Mouse (Mus musculus) liver, embryonic 16.5 days (tissue): ENCODE measurements around the gene 1700037H04Rik. TPM values are rescaled to one million over a fixed set of nuclear protein-coding genes. Genes with fewer than 3 reads are reported as not detected.
"Not testable (repeated sequence)": the region's sequence is repeated elsewhere in the genome, so short reads cannot be mapped to it uniquely, and the experiment has no call there.

Experiments
- ATAC-seq: fragments of 200-750 bp; cut with Nextera tagmentation; 2 replicates; pipeline ENCODE4 v1.8.0; 2017; ENCODE audit warnings: low read depth, mild to moderate bottlenecking, moderate number of reproducible peaks, moderate library complexity
- H3K27ac ChIP-seq: fragments of 300-500 bp; sonication (generic); 2 replicates; pipeline ENCODE4 v1.5.1; 2014; ENCODE audit warnings: mild to moderate bottlenecking, low read length
- H3K27me3 ChIP-seq: fragments of 300-500 bp; sonication (generic); 2 replicates; pipeline ENCODE4 v1.6.1; 2014; ENCODE audit warnings: low read depth, low read length, mixed read lengths; ENCODE audit not compliant: control insufficient read depth, insufficient read depth
- H3K36me3 ChIP-seq: fragments of 300-500 bp; sonication (generic); 2 replicates; pipeline ENCODE4 v1.6.1; 2014; ENCODE audit warnings: mild to moderate bottlenecking; ENCODE audit not compliant: control insufficient read depth, insufficient read depth
- H3K4me1 ChIP-seq: fragments of 300-500 bp; sonication (generic); 2 replicates; pipeline ENCODE4 v1.6.1; 2014; ENCODE audit warnings: low read depth, low read length, mixed read lengths; ENCODE audit not compliant: control insufficient read depth
- H3K4me2 ChIP-seq: fragments of 300-500 bp; sonication (generic); 2 replicates; pipeline ENCODE4 v1.6.1; 2014; ENCODE audit warnings: low read depth, low read length, mixed read lengths
- H3K4me3 ChIP-seq: fragments of 300-500 bp; sonication (generic); 2 replicates; pipeline ENCODE4 v1.5.1; 2014; ENCODE audit warnings: low read depth, mild to moderate bottlenecking, low read length
- H3K9ac ChIP-seq: fragments of 300-500 bp; sonication (generic); 2 replicates; pipeline ENCODE4 v1.6.1; 2014; ENCODE audit warnings: low read depth, low read length
- H3K9me3 ChIP-seq: fragments of 300-500 bp; sonication (generic); replicated peaks from 2 replicates; pipeline ENCODE4 v1.6.1; 2016; ENCODE audit warnings: low read length; ENCODE audit not compliant: control insufficient read depth
- WGBS: fragments of 180-500 bp; shearing (Covaris S2); extraction: QIAGEN DNeasy Blood & Tissue Kit; methylation state at CpG from one replicate; pipeline ENCODE4 v1.1.7; 2014; ENCODE audit not compliant: insufficient replicate concordance; 5-methylcytosine and 5-hydroxymethylcytosine counted together
- polyA plus RNA-seq: library from polyadenylated mRNA; unstranded; fragments of >200 nt; fragmentation: Nextera tagmentation; extraction: Ambion mirVana; gene quantifications from 2 replicates; pipeline ENCODE4 v1.2.1, GENCODE M21; 2015

The 1700037H04Rik gene
- polyA plus RNA-seq, 1 experiment from 2014 or later = 133 TPM

DNA sequence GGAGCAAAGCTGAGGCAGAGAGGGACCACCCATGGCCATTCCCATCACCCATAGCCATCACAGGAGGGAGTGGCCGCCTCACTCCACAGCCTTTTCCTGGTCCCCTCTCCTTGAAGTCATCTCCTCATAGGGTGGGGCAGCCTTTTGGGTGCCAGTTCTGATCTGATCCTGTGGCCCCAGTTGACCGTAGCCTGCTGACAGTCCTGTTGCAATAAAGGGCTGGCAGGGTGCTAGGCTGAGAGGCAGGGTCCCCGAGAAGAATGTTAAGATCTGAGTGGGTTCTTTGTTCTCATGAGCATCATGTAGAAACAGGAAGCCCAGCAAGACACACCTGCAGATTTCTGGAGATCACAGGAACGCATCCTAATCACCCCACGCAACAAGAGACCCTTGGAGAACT, 31.7 kb downstream of the 1700037H04Rik start:
- Histone ChIP-seq H3K9ac (peak overlapping the region; percentile 8; the same call in 1 of the 2 replicates), H3K27ac (no peak overlapping the region; the same call in 1 of the 2 replicates), H3K4me1 (peaks cover 60% of the 10 kb centered on the region), H3K4me2 (peak overlapping the region; percentile 84), H3K9me3 (no peaks in the 10 kb centered on the region), H3K36me3 (no peaks in the 10 kb centered on the region), H3K4me3 (peak overlapping the region; percentile 64), H3K27me3 (no peaks in the 10 kb centered on the region; the same call in 1 of the 2 replicates)
- WGBS = 75% methylated on average over 5 of the region's 5 CpGs
- no peak for ATAC-seq

DNA sequence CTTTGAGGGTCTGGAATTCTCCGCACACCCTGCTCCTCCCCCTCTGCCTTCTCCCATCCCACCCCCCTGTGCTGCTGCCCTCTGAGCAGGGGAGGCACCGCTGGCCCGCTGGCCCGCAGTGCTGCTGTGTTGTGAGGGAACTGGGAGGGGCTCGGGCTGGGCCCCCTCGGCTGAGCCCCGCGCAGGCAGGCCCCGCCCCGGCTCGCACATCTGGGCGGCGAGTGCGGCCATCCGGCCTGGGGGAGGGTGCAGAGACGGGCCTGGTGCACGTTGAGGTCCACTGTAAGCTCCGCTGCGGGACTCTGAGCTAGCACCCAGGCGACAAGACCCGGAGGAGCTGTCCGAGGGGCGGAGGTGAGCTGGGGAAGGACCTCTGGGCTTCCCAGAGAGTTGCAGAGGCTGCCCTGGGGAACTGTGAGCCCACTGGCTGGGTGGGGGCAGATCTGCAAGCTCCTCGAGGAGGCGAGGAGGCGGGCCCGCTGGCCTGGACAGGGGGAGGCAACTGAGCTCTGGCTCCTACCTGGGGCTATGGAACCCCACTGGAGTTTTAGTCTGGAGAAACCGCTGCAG, 32.6 kb downstream of the 1700037H04Rik start, which contains the start of gene Hspa12b:
Hspa12b (plus strand) TSS at position 120 of the 570 bp plus-strand sequence.
- peak within 1 kb of the TSS; percentile 84 for H3K4me2 ChIP-seq
- H3K36me3 ChIP-seq = no peaks in the 10 kb centered on the region
- 2% methylated on average over 28 of the region's 28 CpGs for WGBS
- peak within 1 kb of the TSS; percentile 64 for H3K4me3 ChIP-seq
- peak within 1 kb of the TSS; percentile 69 for H3K9ac ChIP-seq
- peaks cover 60% of the 10 kb centered on the region for H3K4me1 ChIP-seq
- ATAC-seq = peak; percentile 76
- no peaks in the 10 kb centered on the region; the same call in 1 of the 2 replicates for H3K27me3 ChIP-seq
- no peaks in the 10 kb centered on the region for H3K9me3 ChIP-seq
- H3K27ac ChIP-seq = peak within 1 kb of the TSS; percentile 45; the same call in 1 of the 2 replicates

- H3K4me1 ChIP-seq = peaks cover 49% of the 10 kb centered on the region
- 0 out of 2 replicates have a peak overlapping the region, but pooled peaks have one; percentile 3 for H3K27ac ChIP-seq
- no peak for ATAC-seq
- no peak overlapping the region for H3K4me2 ChIP-seq
- 59% methylated on average over 9 of the region's 9 CpGs for WGBS
- no peaks in the 10 kb centered on the region for H3K9me3 ChIP-seq
- H3K36me3 ChIP-seq = no peaks in the 10 kb centered on the region
- no peak overlapping the region for H3K9ac ChIP-seq
- no peaks in the 10 kb centered on the region; the same call in 1 of the 2 replicates for H3K27me3 ChIP-seq
- H3K4me3 ChIP-seq = no peak overlapping the region
Measured at GRCm38 (mm10) chr2:131125964-131126815, 33.7 kb downstream of the 1700037H04Rik start.

- Histone ChIP-seq H3K4me1 (peaks cover 45% of the 10 kb centered on the region), H3K4me3 (no peak overlapping the region), H3K36me3 (no peaks in the 10 kb centered on the region), H3K9ac (no peak overlapping the region), H3K4me2 (no peak overlapping the region), H3K27ac (no peak overlapping the region), H3K27me3 (no peaks in the 10 kb centered on the region; the same call in 1 of the 2 replicates), H3K9me3 (no peaks in the 10 kb centered on the region)
- WGBS = 80% methylated on average over 9 of the region's 9 CpGs
- ATAC-seq = no peak
Measured at GRCm38 (mm10) chr2:131125157-131125963, 34.5 kb downstream of the 1700037H04Rik start.

DNA sequence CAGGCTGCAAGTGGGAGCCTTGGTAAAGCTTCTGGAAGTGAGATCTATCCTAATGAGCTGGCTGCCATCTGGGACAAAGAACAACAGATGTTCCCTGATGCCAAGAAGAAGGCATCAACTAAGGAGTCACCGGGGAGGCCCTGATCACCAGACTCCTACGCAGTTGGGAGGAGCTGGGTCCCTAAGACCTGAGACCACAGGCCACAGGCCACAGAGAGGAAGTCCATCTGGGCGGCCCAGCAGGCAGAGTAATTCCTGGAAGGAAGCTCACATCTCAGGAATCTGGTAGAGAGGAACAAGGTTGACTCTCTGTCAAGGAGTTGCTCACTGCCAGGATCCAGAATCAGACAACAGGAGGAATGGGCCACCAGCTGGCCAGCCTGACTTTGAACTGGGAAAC, 35.7 kb downstream of the 1700037H04Rik start:
- Histone ChIP-seq H3K4me1 (peaks cover 35% of the 10 kb centered on the region), H3K9ac (no peak overlapping the region), H3K4me2 (no peak overlapping the region), H3K27ac (no peak overlapping the region), H3K4me3 (no peak overlapping the region), H3K36me3 (no peaks in the 10 kb centered on the region), H3K27me3 (no peaks in the 10 kb centered on the region; the same call in 1 of the 2 replicates), H3K9me3 (no peaks in the 10 kb centered on the region)
- 21% methylated on average over 3 of the region's 3 CpGs for WGBS
- no peak for ATAC-seq

GRCm38 (mm10) chr2:131118968-131119574, 40.8 kb downstream of the 1700037H04Rik start:
- no peaks in the 10 kb centered on the region for H3K9me3 ChIP-seq
- no peaks in the 10 kb centered on the region for H3K27me3 ChIP-seq
- H3K4me2 ChIP-seq = no peak overlapping the region
- H3K9ac ChIP-seq = no peak overlapping the region
- no peak overlapping the region for H3K27ac ChIP-seq
- WGBS = 65% methylated on average over 2 of the region's 2 CpGs
- ATAC-seq = no peak
- H3K4me1 ChIP-seq = no peaks in the 10 kb centered on the region
- H3K4me3 ChIP-seq = no peak overlapping the region
- H3K36me3 ChIP-seq = no peaks in the 10 kb centered on the region

DNA sequence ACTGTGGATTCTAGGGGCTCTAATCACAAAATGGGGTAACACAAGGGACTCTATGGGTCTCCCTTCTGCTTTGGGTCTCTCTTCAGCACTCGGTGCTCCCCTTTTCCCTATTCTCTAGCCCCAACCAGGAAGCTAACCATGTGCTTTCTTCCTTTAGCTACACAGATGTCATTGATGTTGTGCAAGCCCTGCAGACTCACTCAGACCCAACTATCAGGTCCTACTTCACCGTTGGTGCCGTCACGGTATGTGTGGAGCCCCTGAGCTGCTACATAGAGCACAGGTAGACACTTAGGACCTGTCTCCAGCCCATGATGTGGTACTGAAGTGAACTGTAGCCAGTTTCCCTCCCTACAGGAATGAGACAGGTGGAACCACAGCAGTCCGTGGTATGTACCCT, 53.9 kb downstream of the 1700037H04Rik start:
- ATAC-seq = no peak
- no peaks in the 10 kb centered on the region for H3K36me3 ChIP-seq
- no peak overlapping the region for H3K9ac ChIP-seq
- H3K4me1 ChIP-seq = no peaks in the 10 kb centered on the region
- H3K9me3 ChIP-seq = no peaks in the 10 kb centered on the region
- no peak overlapping the region for H3K4me3 ChIP-seq
- no peak overlapping the region for H3K4me2 ChIP-seq
- no peak overlapping the region for H3K27ac ChIP-seq
- H3K27me3 ChIP-seq = no peaks in the 10 kb centered on the region; the same call in 1 of the 2 replicates
- 59% methylated on average over 5 of the region's 5 CpGs for WGBS

DNA sequence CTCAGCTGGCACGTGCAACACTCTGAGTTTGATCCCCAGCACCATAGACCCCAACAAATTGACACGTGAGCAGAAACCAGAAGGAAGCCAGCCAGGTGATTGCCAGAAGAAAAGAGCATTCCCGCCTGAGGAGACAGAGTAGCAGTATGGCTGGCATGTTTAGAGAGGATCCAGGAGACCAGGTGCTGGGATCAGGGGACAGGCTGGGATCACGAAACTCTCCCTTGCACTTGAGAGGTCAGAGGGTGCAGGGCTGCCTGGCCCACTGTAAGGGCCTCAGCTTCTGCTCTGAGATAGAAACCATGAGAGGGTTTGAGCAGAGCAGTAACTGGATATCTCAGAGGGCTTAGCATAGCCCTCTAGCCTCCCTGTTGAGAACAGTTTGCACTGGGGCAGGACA, 54.8 kb downstream of the 1700037H04Rik start:
- not testable (repeated sequence) for H3K27me3 ChIP-seq, H3K9ac ChIP-seq, H3K9me3 ChIP-seq, H3K4me1 ChIP-seq, H3K4me3 ChIP-seq, H3K36me3 ChIP-seq, H3K4me2 ChIP-seq, H3K27ac ChIP-seq, ATAC-seq
- WGBS = 47% methylated on average over 4 of the region's 4 CpGs
